Mouse (Mus musculus) kidney, postnatal 14 days (tissue): ENCODE data around the gene Amotl2.
"Not testable (repeated sequence)": the region's sequence is repeated elsewhere in the genome, so short reads cannot be mapped to it uniquely, and the experiment has no call there.

Experiments used
- DNase-seq: peaks from one replicate; pipeline ENCODE4 v3.0.0; 2022; ENCODE audit warnings: mixed read lengths

Amotl2 gene

GRCm38 (mm10) chr9:102735231-102735630 lies 18.8 kb downstream of the Amotl2 start:
- DNase-seq, result peak; percentile 30

- DNase-seq, result no peak
Observed at GRCm38 (mm10) chr9:102735996-102736395, 19.5 kb downstream of the Amotl2 start.

GRCm38 (mm10) chr9:102737405-102737804 lies 20.9 kb downstream of the Amotl2 start:
- DNase-seq, result no peak

- peak; percentile 73 for DNase-seq
Observed at GRCm38 (mm10) chr9:102746753-102747152, 30.3 kb downstream of the Amotl2 start.

- no peak for DNase-seq
Observed at GRCm38 (mm10) chr9:102747902-102748301, 31.4 kb downstream of the Amotl2 start.

GRCm38 (mm10) chr9:102749216-102749615 lies 32.7 kb downstream of the Amotl2 start:
- no peak for DNase-seq

- DNase-seq, result no peak
Observed at GRCm38 (mm10) chr9:102751632-102752303, 35.3 kb downstream of the Amotl2 start.

- no peak for DNase-seq
Observed at GRCm38 (mm10) chr9:102753299-102753698, 36.8 kb downstream of the Amotl2 start.

GRCm38 (mm10) chr9:102755161-102755560 lies 38.7 kb downstream of the Amotl2 start:
- no peak for DNase-seq

- no peak for DNase-seq
Observed at GRCm38 (mm10) chr9:102755591-102756270, 39.3 kb downstream of the Amotl2 start.

- no peak for DNase-seq
Observed at GRCm38 (mm10) chr9:102756352-102756751, 39.9 kb downstream of the Amotl2 start.

- no peak for DNase-seq
Observed at GRCm38 (mm10) chr9:102758851-102759250, 42.4 kb downstream of the Amotl2 start.

GRCm38 (mm10) chr9:102759581-102760001 lies 43.1 kb downstream of the Amotl2 start:
- DNase-seq, result no peak

- no peak for DNase-seq
Observed at GRCm38 (mm10) chr9:102761599-102761998, 45.1 kb downstream of the Amotl2 start.

- DNase-seq, result no peak
Observed at GRCm38 (mm10) chr9:102762836-102763235, 46.4 kb downstream of the Amotl2 start.

GRCm38 (mm10) chr9:102763520-102763919 lies 47.0 kb downstream of the Amotl2 start:
- DNase-seq, result peak; percentile 61

GRCm38 (mm10) chr9:102764540-102764939 lies 48.1 kb downstream of the Amotl2 start:
- DNase-seq, result not testable (repeated sequence)

- DNase-seq, result peak; percentile 69
Observed at GRCm38 (mm10) chr9:102766741-102767140, 50.3 kb downstream of the Amotl2 start.

- DNase-seq, result no peak
Observed at GRCm38 (mm10) chr9:102769257-102769656, 52.8 kb downstream of the Amotl2 start.

GRCm38 (mm10) chr9:102770190-102770589 lies 53.7 kb downstream of the Amotl2 start:
- DNase-seq, result no peak

GRCm38 (mm10) chr9:102771308-102771895 lies 54.9 kb downstream of the Amotl2 start:
- peak; percentile 53 for DNase-seq

- peak; percentile 87 for DNase-seq
Observed at GRCm38 (mm10) chr9:102777631-102778591, 61.4 kb downstream of the Amotl2 start.

- peak; percentile 99 for DNase-seq
Observed at GRCm38 (mm10) chr9:102779493-102779892, 63.0 kb downstream of the Amotl2 start.
